Mouse (Mus musculus) lung, embryonic 15.5 days (tissue): ENCODE measurements around the gene Dnajc4. TPM values are rescaled to one million over a fixed set of nuclear protein-coding genes. Genes with fewer than 3 reads are reported as not detected.

Experiments used
- ATAC-seq: fragments of 200-750 bp; cut with Nextera tagmentation; 2 replicates; pipeline ENCODE4 v1.8.0; 2017; ENCODE audit warnings: moderate number of reproducible peaks, borderline replicate concordance; ENCODE audit not compliant: low FRiP score, low TSS enrichment; ENCODE audit errors: extremely low read depth
- H3K27ac ChIP-seq: fragments of 300-500 bp; sonication (generic); 2 replicates; pipeline ENCODE4 v1.5.1; 2015; ENCODE audit warnings: moderate library complexity, mild to moderate bottlenecking, inconsistent platforms
- H3K27me3 ChIP-seq: fragments of 300-500 bp; sonication (generic); 2 replicates; pipeline ENCODE4 v1.6.1; 2015; ENCODE audit warnings: inconsistent platforms
- H3K36me3 ChIP-seq: fragments of 300-500 bp; sonication (generic); 2 replicates; pipeline ENCODE4 v1.6.1; 2015; ENCODE audit warnings: inconsistent platforms
- H3K4me1 ChIP-seq: fragments of 300-500 bp; sonication (generic); 2 replicates; pipeline ENCODE4 v1.6.1; 2015; ENCODE audit warnings: inconsistent platforms
- H3K4me2 ChIP-seq: fragments of 300-500 bp; sonication (generic); 2 replicates; pipeline ENCODE4 v1.6.1; 2015; ENCODE audit warnings: inconsistent platforms, mild to moderate bottlenecking, moderate library complexity
- H3K4me3 ChIP-seq: fragments of 300-500 bp; sonication (generic); 2 replicates; pipeline ENCODE4 v1.5.1; 2015; ENCODE audit warnings: mild to moderate bottlenecking, inconsistent platforms
- H3K9ac ChIP-seq: fragments of 300-500 bp; sonication (generic); 2 replicates; pipeline ENCODE4 v1.6.1; 2015; ENCODE audit warnings: inconsistent platforms
- H3K9me3 ChIP-seq: fragments of 300-500 bp; sonication (generic); 2 replicates; pipeline ENCODE4 v1.6.1; 2016; ENCODE audit warnings: inconsistent platforms
- WGBS: fragments of 180-500 bp; shearing (Covaris S2); methylation state at CpG from one replicate; pipeline ENCODE4 v1.1.7; 2015; 5-methylcytosine and 5-hydroxymethylcytosine counted together
- polyA plus RNA-seq: library from polyadenylated mRNA; unstranded; fragments of >200 nt; fragmentation: Nextera tagmentation; extraction: Ambion mirVana; gene quantifications from 2 replicates; pipeline ENCODE4 v1.2.1, GENCODE M21; 2015

Gene Dnajc4
- polyA plus RNA-seq, 1 experiment from 2014 or later: 23.9 TPM

DNA sequence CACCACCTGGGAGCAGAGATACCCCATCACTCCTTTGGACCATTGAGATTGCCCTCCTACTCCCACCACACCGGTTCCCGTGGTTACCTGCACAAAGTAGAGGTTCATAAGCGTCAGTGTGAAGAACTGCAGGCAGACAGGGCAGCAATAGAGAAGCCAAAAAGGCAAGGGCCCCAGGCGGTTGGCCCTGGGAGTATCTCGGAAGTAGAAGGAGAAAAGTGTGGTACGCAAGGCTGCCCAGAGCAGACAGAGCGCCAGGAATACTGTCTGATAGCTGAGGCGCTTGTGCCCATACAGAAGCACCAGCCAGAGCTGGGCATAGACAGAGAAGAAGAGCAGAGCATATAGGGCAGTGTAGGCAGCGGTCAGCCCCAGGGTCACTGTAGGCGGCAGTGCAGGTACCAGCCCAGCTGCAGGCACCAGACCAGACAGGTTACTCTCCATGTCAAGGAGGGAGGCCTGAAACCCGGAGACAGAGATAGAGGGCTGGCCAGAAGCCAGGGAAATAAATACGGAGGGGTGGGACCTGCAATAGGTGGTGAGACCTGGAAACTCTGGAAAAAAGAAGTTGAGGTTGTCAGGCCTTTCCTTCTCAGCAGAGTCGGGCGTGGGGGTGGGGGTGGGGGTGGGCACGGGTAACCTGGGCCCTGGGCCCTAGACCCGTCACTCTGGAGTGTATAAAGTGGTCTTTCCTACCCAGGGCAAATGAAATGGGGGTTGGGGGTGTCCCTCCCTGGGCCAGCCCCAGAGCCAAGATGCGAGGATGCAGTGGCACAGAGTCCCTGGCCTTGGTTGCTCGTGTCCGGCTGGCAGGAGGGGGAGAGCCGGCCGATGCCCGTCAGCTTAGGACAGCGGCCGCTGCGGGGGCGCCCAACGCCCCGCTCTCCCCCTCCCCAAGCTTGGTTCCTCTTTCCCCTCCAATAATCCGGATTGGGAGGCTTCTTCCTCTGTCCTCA, 51.7 kb downstream of the Dnajc4 start:
- 18% methylated on average over 27 of the region's 29 CpGs for WGBS
- Histone ChIP-seq H3K9ac (peak overlapping the region; percentile 79), H3K4me2 (peak overlapping the region; percentile 98), H3K4me3 (peak overlapping the region; percentile 75), H3K27me3 (peaks cover 8% of the 10 kb centered on the region), H3K27ac (peak overlapping the region; percentile 46), H3K36me3 (no peaks in the 10 kb centered on the region), H3K9me3 (no peaks in the 10 kb centered on the region), H3K4me1 (peaks cover 24% of the 10 kb centered on the region)
- peak; percentile 16; the same call in 1 of the 2 replicates for ATAC-seq

GRCm38 (mm10) chr19:6939106-6940002, 53.0 kb downstream of the Dnajc4 start:
- no peak overlapping the region for H3K9ac ChIP-seq
- ATAC-seq: no peak
- WGBS: 90% methylated on average over 20 of the region's 20 CpGs
- no peak overlapping the region for H3K4me3 ChIP-seq
- H3K36me3 ChIP-seq: no peaks in the 10 kb centered on the region
- peaks cover 25% of the 10 kb centered on the region for H3K4me1 ChIP-seq
- H3K27ac ChIP-seq: no peak overlapping the region
- H3K27me3 ChIP-seq: peaks cover 21% of the 10 kb centered on the region
- H3K4me2 ChIP-seq: peak overlapping the region; percentile 98; the same call in 1 of the 2 replicates
- H3K9me3 ChIP-seq: no peaks in the 10 kb centered on the region

Other genes starting within 250 kb of the Dnajc4 start
- 33.4 and 36.1 TPM in 2 replicates for gene Rps6ka4, start 151.9 kb downstream of the Dnajc4 start, polyA plus RNA-seq
- gene Ccdc88b, start 134.4 kb downstream of the Dnajc4 start, polyA plus RNA-seq: 1.3 and 1.7 TPM in 2 replicates
- 137 and 153 TPM in 2 replicates for gene Trmt112, start 82.9 kb downstream of the Dnajc4 start, polyA plus RNA-seq
- gene Prdx5, start 82.5 kb downstream of the Dnajc4 start, polyA plus RNA-seq: 245 and 260 TPM in 2 replicates
- 9.3 and 9.5 TPM in 2 replicates for gene Esrra, start 70.8 kb downstream of the Dnajc4 start, polyA plus RNA-seq
- 2.5 and 3.4 TPM in 2 replicates for gene Catsperz, start 67.2 kb downstream of the Dnajc4 start, polyA plus RNA-seq
- gene Kcnk4, start 58.1 kb downstream of the Dnajc4 start, polyA plus RNA-seq: 0.13 and 0.22 TPM in 2 replicates
- gene Bad, start 50.7 kb downstream of the Dnajc4 start, polyA plus RNA-seq: 74.4 and 80.0 TPM in 2 replicates
- gene Gpr137, start 50.1 kb downstream of the Dnajc4 start, polyA plus RNA-seq: 28.1 and 31.0 TPM in 2 replicates
- gene Ppp1r14b, start 17.6 kb downstream of the Dnajc4 start, polyA plus RNA-seq: 141 and 160 TPM in 2 replicates
- gene Plcb3, start 16.1 kb downstream of the Dnajc4 start, polyA plus RNA-seq: 53.5 and 53.9 TPM in 2 replicates
- 121 and 126 TPM in 2 replicates for gene Fkbp2, start 12.1 kb downstream of the Dnajc4 start, polyA plus RNA-seq
- 42.9 and 48.7 TPM in 2 replicates for gene Vegfb, start 4.9 kb downstream of the Dnajc4 start, polyA plus RNA-seq
- 23.6 and 24.0 TPM in 2 replicates for gene Nudt22, start 3.5 kb upstream of the Dnajc4 start, polyA plus RNA-seq
- gene Trpt1, start 3.6 kb upstream of the Dnajc4 start, polyA plus RNA-seq: 9.7 and 11.2 TPM in 2 replicates
- 9.5 and 13.5 TPM in 2 replicates for gene Fermt3, start 26.9 kb upstream of the Dnajc4 start, polyA plus RNA-seq
- gene Stip1, start 47.4 kb upstream of the Dnajc4 start, polyA plus RNA-seq: 244 and 249 TPM in 2 replicates
- 14.2 and 14.3 TPM in 2 replicates for gene Macrod1, start 64.2 kb upstream of the Dnajc4 start, polyA plus RNA-seq
- gene Flrt1, start 113.2 kb upstream of the Dnajc4 start, polyA plus RNA-seq: 0.91 and 1.4 TPM in 2 replicates
- gene Otub1, start 213.7 kb upstream of the Dnajc4 start, polyA plus RNA-seq: 188 and 194 TPM in 2 replicates
- gene Cox8a, start 225.0 kb upstream of the Dnajc4 start, polyA plus RNA-seq: 793 and 848 TPM in 2 replicates
- gene Naa40, start 248.6 kb upstream of the Dnajc4 start, polyA plus RNA-seq: 55.1 and 61.5 TPM in 2 replicates